Mouse (Mus musculus): Measurements from ENCODE around the gene Wnt8b.

GRCm38 (mm10) chr19:44513921-44514482 lies 20.7 kb downstream of the Wnt8b start:
- no peak for TF ChIP-seq CTCF (IDR thresholded peaks at IDR 0.05; ENCODE audit: low read depth)
- TF ChIP-seq EP300 (optimal IDR thresholded peaks at IDR 0.05): no peak
